Mouse (Mus musculus) stomach, postnatal 0 days (tissue): ENCODE results near the gene Psmc1. TPM values are rescaled to one million over a fixed set of nuclear protein-coding genes. Genes with fewer than 3 reads are reported as not detected.

ENCODE experiments used
- ATAC-seq: fragments of 200-750 bp; cut with Nextera tagmentation; 2 replicates; pipeline ENCODE4 v1.8.0; 2017; ENCODE audit not compliant: low FRiP score, low TSS enrichment
- DNase-seq: peaks from one replicate; pipeline ENCODE4 v3.0.0-alpha.2; 2016; ENCODE audit warnings: low spot score
- H3K27ac ChIP-seq: fragments of 300-500 bp; sonication (generic); replicated peaks from 2 replicates; pipeline ENCODE4 v1.5.1; 2014; ENCODE audit warnings: mild to moderate bottlenecking, control low read depth
- H3K27me3 ChIP-seq: fragments of 300-500 bp; sonication (generic); 2 replicates; pipeline ENCODE4 v1.6.1; 2014; ENCODE audit warnings: low read length; ENCODE audit not compliant: control insufficient read depth, insufficient read depth
- H3K36me3 ChIP-seq: fragments of 300-500 bp; sonication (generic); 2 replicates; pipeline ENCODE4 v1.6.1; 2014; ENCODE audit warnings: low read length, mixed read lengths; ENCODE audit not compliant: control insufficient read depth, insufficient read depth
- H3K4me1 ChIP-seq: fragments of 300-500 bp; sonication (generic); replicated peaks from 2 replicates; pipeline ENCODE4 v1.6.1; 2014; ENCODE audit warnings: antibody characterized with exemption; ENCODE audit not compliant: control insufficient read depth, insufficient read depth
- H3K4me2 ChIP-seq: fragments of 300-500 bp; sonication (generic); replicated peaks from 2 replicates; pipeline ENCODE4 v1.6.1; 2014; ENCODE audit warnings: low read depth, mild to moderate bottlenecking, control low read depth, moderate library complexity
- H3K4me3 ChIP-seq: fragments of 300-500 bp; sonication (generic); 2 replicates; pipeline ENCODE4 v1.5.1; 2014; ENCODE audit warnings: low read depth, low read length, control low read depth
- H3K9ac ChIP-seq: fragments of 300-500 bp; sonication (generic); 2 replicates; pipeline ENCODE4 v1.6.1; 2014; ENCODE audit warnings: mild to moderate bottlenecking, low read length, control low read depth, mixed read lengths
- H3K9me3 ChIP-seq: fragments of 300-500 bp; sonication (generic); 2 replicates; pipeline ENCODE4 v1.6.1; 2016; ENCODE audit warnings: low read length; ENCODE audit not compliant: control insufficient read depth
- CTCF ChIP-seq: IDR thresholded peaks from 2 replicates; pipeline ENCODE4 v1.5.1; 2016; ENCODE audit warnings: antibody characterized with exemption, low read depth, mild to moderate bottlenecking, moderate library complexity
- EP300 ChIP-seq: optimal IDR thresholded peaks from 2 replicates; pipeline ENCODE3; 2016; ENCODE audit warnings: antibody characterized with exemption
- WGBS: fragments of 180-500 bp; shearing (Covaris S2); extraction: QIAGEN DNeasy Blood & Tissue Kit; methylation state at CpG from one replicate; pipeline ENCODE4 v1.1.7; 2014; 5-methylcytosine and 5-hydroxymethylcytosine counted together
- polyA plus RNA-seq: library from polyadenylated mRNA; unstranded; fragments of >200 nt; fragmentation: Nextera tagmentation; extraction: Ambion mirVana; gene quantifications from 2 replicates; pipeline ENCODE4 v1.2.1, GENCODE M21; 2015

Psmc1 gene
- polyA plus RNA-seq, 1 experiment from 2014 or later = 176 TPM

- H3K4me2 ChIP-seq = no peak overlapping the region
- H3K36me3 ChIP-seq = no peaks in the 10 kb centered on the region
- TF ChIP-seq CTCF (no peak), EP300 (no peak)
- no peak overlapping the region for H3K4me3 ChIP-seq
- no peak overlapping the region for H3K9ac ChIP-seq
- no peaks in the 10 kb centered on the region for H3K27me3 ChIP-seq
- no peak for ATAC-seq
- WGBS = 56% methylated on average over 4 of the region's 4 CpGs
- H3K4me1 ChIP-seq = 0 out of 2 replicates have a peak, but pooled peaks cover 2% of the 10 kb centered on the region
- H3K9me3 ChIP-seq = no peaks in the 10 kb centered on the region
- no peak overlapping the region for H3K27ac ChIP-seq
- no peak for DNase-seq
Observed at GRCm38 (mm10) chr12:100107436-100107835, 2.5 kb upstream of the Psmc1 start.

GRCm38 (mm10) chr12:100115982-100116381 is 6.0 kb downstream of the Psmc1 start:
- H3K4me2 ChIP-seq = no peak overlapping the region
- H3K27ac ChIP-seq = no peak overlapping the region
- no peak overlapping the region for H3K9ac ChIP-seq
- WGBS = 78% methylated on average over 5 of the region's 5 CpGs
- peaks cover 48% of the 10 kb centered on the region for H3K36me3 ChIP-seq
- H3K4me3 ChIP-seq = no peak overlapping the region
- H3K27me3 ChIP-seq = no peaks in the 10 kb centered on the region
- H3K9me3 ChIP-seq = no peaks in the 10 kb centered on the region
- DNase-seq = no peak
- no peaks in the 10 kb centered on the region for H3K4me1 ChIP-seq
- TF ChIP-seq CTCF (no peak), EP300 (no peak)
- peak; percentile 34 for ATAC-seq

DNA sequence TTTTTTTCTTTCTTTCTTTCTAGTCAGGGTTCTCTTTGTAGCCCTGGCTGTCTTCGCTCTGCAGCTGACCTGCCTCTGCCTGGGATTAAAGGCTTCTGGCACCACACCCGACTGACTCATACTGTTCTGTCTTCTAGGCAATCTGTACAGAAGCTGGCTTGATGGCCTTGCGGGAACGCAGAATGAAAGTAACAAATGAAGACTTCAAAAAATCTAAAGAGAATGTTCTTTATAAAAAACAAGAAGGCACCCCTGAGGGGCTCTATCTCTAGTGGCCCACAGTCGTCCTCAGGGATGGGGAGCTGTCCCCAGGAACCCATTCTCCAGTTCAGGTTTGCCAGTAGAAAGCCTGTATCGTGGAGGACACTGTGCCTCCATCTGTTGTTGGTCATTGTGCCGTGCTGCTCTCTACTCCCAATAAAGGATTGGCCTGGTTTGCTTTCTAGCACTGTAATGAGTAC is 13.0 kb downstream of the Psmc1 start:
- no peak for TF ChIP-seq EP300
- no peak for TF ChIP-seq CTCF
- 42% methylated on average over 7 of the region's 7 CpGs for WGBS
- H3K9ac ChIP-seq = no peak overlapping the region
- H3K4me1 ChIP-seq = no peaks in the 10 kb centered on the region
- DNase-seq = peak; percentile 52
- peak; percentile 77 for ATAC-seq
- H3K27me3 ChIP-seq = no peaks in the 10 kb centered on the region
- no peak overlapping the region for H3K4me2 ChIP-seq
- H3K36me3 ChIP-seq = peaks cover 49% of the 10 kb centered on the region
- H3K27ac ChIP-seq = peak overlapping the region; percentile 76
- no peaks in the 10 kb centered on the region for H3K9me3 ChIP-seq
- H3K4me3 ChIP-seq = no peak overlapping the region

DNA sequence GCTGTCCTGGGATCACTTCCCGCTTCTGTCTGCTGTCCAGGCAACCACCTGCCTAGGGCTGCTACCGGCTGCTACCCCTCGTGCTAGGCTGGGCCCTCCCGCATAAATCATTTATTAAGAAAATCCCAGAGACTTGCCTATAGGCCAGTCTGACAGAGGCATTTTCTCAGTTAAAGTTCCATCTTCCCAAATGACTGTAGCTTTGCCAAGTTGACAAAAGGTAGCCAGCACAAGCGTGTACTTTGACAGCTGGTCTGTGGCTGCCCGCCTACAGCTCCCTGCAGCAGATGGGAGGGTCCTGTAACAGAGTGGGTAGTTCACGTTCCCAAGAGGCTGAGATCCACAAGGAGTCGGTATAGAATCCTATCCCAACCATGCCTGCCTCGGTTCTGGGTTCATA is 13.5 kb downstream of the Psmc1 start:
- Histone ChIP-seq H3K27ac (peak overlapping the region; percentile 76), H3K27me3 (no peaks in the 10 kb centered on the region), H3K9me3 (no peaks in the 10 kb centered on the region), H3K4me3 (no peak overlapping the region), H3K9ac (no peak overlapping the region), H3K36me3 (peaks cover 47% of the 10 kb centered on the region), H3K4me1 (no peaks in the 10 kb centered on the region), H3K4me2 (no peak overlapping the region)
- ATAC-seq = no peak
- no peak for DNase-seq
- TF ChIP-seq EP300 (no peak), CTCF (no peak)
- 61% methylated on average over 9 of the region's 9 CpGs for WGBS

DNA sequence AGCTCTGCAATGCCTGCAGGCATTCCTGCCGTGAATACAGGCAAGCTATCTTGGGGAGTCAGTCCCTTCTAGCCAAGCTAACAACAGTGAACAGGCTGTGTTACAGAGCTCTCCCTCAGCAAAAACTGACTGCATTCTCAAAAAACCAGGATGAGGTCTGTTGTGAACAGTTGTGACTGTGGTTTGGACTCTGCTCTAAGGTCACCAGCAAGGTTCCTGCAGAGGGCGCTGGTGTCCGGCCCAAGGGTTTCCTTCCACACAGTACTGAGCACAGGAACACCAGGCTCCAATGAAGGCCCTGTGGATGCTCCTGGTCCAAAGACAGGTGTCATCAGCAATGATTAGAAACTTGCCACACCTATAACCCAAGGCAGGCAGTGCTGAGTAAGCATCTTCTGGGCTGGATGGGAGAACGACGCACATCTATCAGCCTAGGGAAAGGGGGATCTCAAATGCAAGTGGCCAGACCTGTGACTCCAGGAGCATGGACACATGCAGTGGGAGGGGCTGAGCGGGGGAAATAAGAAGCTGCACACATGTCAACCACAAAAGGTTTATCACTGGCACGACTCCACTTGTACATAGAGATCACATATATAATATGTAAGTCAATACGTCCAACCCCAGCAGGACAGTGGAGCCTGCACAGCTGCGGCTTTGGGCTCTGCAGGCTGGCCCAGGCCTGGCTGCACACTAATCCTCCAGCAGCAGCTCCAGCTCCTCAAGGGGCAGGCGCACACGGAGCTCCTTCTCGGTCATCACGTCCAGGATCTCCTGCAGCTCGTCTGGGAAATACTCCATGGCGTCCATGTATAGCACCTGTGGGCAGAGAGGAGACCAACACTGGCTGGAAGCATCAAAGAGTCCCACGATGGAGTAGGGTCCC is 15.2 kb downstream of the Psmc1 start:
- 78% methylated on average over 16 of the region's 16 CpGs for WGBS
- Histone ChIP-seq H3K4me3 (no peak overlapping the region), H3K9ac (no peak overlapping the region), H3K4me1 (no peaks in the 10 kb centered on the region), H3K27ac (no peak overlapping the region), H3K36me3 (peaks cover 42% of the 10 kb centered on the region), H3K4me2 (no peak overlapping the region), H3K27me3 (no peaks in the 10 kb centered on the region), H3K9me3 (no peaks in the 10 kb centered on the region)
- no peak for TF ChIP-seq EP300
- peak; percentile 47 for TF ChIP-seq CTCF
- DNase-seq = no peak
- ATAC-seq = peak; percentile 30; the same call in 1 of the 2 replicates
